Mouse (Mus musculus): ENCODE data around the gene Cfap77. TPM values are rescaled to one million over a fixed set of nuclear protein-coding genes. Genes with fewer than 3 reads are reported as not detected.

Gene Cfap77
- total and polyA plus RNA-seq, 3 experiments: 0.16 to 0.37 TPM; not detected in 1

DNA sequence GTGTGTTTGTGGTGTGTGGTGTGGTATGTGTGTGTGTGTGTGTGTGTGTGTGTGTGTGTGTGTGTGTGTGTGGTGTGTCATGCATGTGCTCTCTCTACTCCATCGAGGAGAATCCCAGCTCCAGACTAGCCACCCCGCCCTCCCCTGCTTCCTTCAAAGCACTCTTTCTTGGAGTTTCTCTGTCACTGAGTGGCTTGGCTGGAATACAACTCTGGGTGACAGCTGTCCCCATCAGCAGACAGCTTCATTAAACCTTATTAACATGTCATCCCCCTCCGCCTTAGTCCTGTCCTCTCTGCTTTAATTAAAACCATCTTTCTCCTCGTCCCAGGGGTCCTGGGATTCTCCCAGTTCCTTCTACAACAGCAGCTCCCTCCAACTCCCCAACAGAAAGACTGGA, 59.4 kb downstream of the Cfap77 start:
- no peak for DNase-seq

DNA sequence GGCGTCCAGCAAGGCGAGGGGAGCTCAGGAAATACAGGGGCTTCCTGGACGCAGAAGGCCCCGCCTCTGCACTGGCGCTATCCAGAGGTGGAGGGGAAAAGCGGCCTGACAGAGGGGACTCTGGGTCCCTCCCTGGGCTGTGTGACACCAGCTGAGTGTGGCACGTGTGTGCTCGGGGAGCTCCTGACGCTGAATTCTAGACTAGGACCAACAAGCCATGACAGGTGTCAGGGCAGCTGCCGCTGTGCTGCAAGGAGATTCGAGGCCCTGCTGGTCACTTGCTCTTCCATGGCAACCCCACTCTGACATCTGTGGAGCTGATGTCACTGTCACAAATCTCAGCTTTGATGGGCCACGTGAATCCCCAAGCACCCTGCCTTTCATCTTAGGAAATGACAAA, 60.9 kb downstream of the Cfap77 start:
- DNase-seq: no peak

- no peak for DNase-seq
Measured at GRCm38 (mm10) chr2:28988781-28989180, 66.1 kb downstream of the Cfap77 start.

DNA sequence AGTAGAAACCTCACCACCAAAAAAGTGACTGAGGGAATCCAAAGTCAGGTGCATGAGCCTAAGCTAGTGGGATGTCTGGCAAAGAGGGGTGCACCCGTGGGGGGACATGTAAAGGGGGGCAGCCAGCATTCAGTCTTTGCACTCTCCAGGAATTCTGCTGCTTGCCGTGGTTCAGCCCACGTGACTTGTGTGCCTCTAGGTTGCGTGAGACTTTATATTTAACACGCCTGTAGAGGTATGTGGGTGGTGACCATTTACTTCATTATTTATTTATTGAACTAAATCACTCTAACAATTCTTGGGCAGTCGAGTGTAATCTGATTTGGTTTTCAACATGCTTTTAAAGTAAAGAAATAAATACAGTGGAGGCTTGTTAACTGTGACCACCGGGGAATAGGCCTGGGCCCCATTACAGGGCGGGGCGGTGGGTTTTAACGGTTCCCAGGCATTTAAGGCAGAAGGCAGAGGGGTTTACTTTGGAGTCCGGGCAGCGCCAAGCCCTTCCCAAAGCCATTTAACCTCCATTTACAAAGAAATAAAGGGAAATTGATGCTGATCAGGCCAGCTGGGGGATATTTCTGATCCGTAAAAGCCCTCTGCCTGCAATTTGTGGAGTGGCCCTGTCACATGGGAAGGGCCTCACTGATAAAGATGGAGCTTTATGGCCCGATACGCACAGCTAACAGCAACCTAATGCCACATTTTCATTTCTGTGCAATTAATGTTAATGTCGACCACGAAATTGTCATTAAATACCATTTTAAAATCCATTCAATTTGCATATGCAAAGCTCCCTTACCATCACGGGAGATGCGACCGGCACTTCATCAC, 74.6 kb downstream of the Cfap77 start:
- no peak for DNase-seq

- DNase-seq: no peak
Measured at GRCm38 (mm10) chr2:28978461-28978860, 76.4 kb downstream of the Cfap77 start.

DNA sequence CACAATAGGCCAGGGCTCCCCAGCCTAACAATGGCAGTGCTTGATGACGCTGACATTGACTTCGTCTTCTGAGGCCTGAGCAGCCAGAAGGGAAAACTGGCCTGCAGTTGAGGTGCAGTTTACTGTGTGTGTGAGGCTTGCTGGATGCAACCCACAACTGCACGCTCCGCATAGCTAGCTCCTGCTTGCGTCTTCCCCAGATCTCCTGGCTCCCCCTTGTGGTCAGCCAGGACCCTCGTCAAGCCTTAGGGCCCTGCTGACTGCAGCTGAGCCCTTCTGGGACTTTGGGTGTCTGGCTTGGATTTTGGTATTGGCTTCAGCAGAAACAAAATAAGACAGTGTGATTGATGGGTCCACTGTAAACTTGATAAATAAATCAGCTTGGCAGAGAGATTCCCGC, 78.2 kb downstream of the Cfap77 start:
- peak; percentile 76 for DNase-seq

GRCm38 (mm10) chr2:28975604-28976003, 79.3 kb downstream of the Cfap77 start:
- DNase-seq: no peak

DNA sequence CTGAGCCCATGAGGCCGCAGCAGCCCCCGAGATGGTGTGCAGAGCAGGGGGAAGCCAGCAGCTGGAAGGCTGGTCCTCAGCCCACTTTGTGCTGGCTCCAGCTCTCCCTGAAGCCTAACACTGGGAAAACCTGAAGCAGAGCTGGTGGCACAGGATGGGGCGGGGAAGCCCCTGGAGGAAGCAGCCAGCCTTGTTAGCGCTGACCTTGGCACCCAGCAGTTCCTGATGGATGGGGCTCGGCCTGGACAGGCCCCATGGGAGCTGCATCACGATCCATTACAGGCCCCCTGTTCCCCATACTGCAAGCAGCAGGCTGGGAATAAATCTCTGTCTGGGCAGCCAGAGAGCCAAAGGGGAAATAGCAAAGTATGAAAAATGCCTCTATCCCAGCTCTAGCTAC, 80.3 kb downstream of the Cfap77 start:
- DNase-seq: peak; percentile 62

DNA sequence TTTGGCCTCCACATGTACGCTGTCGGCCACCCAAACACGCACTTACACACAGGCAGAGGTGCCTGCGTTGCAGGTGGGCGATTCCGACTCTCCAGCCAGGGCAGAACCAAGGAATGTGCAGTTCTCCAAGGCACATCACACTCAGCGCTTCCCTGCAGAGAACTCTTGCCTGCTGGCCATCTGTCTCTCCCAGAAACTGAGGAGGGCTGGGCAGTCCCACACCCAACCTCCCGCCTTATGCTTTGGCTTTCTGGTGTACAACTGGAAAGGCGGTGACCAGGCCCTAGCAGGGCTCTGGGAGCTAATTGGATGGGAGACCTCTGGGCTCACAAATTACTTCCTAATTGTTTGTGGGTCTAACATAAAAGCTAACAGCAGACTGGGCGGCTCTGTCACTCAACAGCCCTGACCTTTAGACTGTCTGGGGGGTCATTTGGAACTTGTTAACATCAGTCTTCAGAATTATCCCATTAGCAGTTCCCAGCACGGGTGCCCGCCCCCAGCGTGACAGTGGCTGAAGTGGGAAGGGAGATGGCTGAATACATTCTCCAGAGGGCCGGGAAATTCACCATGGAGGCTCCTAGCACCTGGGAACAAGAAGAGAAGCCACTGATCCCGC, 80.9 kb downstream of the Cfap77 start:
- DNase-seq: no peak

DNA sequence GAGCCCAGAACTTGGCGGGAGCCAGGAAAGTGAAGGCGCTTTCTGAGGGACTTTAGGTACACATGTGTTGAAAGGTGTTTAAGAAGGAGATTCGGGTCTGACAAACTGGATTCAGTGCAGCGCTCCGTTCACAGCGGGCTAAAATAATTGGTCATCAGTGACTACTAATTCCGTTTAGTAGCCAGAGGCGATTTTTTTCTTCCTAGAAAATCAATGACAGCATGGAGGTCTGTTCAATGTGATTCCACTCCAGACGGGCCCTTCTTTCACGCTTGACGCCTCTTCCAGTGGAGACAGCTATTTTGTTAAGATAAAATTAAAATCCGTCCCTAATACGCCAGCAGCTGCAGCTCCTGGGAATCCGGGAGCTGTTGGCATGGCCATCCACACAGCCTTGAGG, 84.4 kb downstream of the Cfap77 start:
- no peak for DNase-seq

- DNase-seq: no peak
Measured at GRCm38 (mm10) chr2:28968278-28968677, 86.6 kb downstream of the Cfap77 start.

- DNase-seq: no peak
Measured at GRCm38 (mm10) chr2:28966151-28966795, 88.6 kb downstream of the Cfap77 start.

DNA sequence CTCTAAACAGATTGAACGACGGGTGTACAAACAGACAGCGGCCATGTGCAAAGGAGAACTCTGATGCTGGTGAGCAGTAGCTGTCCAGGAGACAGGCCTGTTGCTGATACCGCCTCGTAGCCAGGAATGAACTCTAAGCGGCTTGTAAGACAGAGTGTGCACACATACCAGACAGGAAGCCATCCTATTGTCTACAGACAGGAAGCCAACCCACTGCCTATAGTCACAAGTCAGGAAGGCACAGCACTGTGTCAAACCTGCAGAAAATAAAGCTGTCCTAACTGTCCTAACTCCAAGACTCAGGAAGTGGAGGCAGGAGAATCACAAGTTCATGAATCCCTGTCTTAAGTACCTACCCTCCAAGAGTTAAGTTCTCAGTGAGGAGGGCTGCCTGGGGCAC, 91.3 kb downstream of the Cfap77 start:
- DNase-seq: no peak

- DNase-seq: no peak
Measured at GRCm38 (mm10) chr2:28961636-28962035, 93.2 kb downstream of the Cfap77 start.

GRCm38 (mm10) chr2:28961024-28961585, 93.8 kb downstream of the Cfap77 start:
- DNase-seq: peak; percentile 3

GRCm38 (mm10) chr2:28956874-28957273, 98.0 kb downstream of the Cfap77 start:
- no peak for DNase-seq

- DNase-seq: no peak
Measured at GRCm38 (mm10) chr2:28954595-28954994, 100.3 kb downstream of the Cfap77 start.

DNA sequence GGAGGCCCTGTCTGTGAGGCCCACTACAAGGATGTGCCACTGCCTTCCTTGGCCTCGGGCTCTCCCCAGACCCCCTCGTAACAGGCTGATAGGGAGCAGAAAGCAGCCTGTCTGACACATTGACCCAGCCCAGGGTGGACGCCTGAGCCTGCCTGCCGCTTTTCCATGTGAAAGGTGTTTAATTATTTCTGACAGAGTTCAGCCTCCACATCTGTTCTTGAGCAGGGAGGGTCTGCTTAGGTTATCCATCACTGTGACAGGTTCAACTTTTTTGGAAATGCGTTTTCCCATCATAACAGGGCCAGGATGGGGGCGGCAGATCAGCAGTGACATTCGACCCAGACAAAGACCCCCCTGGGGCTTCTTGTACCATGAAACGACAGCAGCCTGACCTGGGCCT, 101.9 kb downstream of the Cfap77 start:
- DNase-seq: no peak

- DNase-seq: no peak
Measured at GRCm38 (mm10) chr2:28946312-28946711, 108.6 kb downstream of the Cfap77 start.

- DNase-seq: no peak
Measured at GRCm38 (mm10) chr2:28945388-28945787, 109.5 kb downstream of the Cfap77 start.

- DNase-seq: no peak
Measured at GRCm38 (mm10) chr2:28943666-28944516, 111.0 kb downstream of the Cfap77 start.

- DNase-seq: no peak
Measured at GRCm38 (mm10) chr2:28938997-28939396, 115.9 kb downstream of the Cfap77 start.
